Mouse (Mus musculus) spleen, postnatal 14 days (tissue): ENCODE measurements around the gene C9orf72.

Source experiments
- DNase-seq, 2 experiments: peaks; one replicate each; pipeline ENCODE4 v3.0.0; 2021 to 2022; ENCODE audit warnings: low spot score in 2 of 2

Gene C9orf72

DNA sequence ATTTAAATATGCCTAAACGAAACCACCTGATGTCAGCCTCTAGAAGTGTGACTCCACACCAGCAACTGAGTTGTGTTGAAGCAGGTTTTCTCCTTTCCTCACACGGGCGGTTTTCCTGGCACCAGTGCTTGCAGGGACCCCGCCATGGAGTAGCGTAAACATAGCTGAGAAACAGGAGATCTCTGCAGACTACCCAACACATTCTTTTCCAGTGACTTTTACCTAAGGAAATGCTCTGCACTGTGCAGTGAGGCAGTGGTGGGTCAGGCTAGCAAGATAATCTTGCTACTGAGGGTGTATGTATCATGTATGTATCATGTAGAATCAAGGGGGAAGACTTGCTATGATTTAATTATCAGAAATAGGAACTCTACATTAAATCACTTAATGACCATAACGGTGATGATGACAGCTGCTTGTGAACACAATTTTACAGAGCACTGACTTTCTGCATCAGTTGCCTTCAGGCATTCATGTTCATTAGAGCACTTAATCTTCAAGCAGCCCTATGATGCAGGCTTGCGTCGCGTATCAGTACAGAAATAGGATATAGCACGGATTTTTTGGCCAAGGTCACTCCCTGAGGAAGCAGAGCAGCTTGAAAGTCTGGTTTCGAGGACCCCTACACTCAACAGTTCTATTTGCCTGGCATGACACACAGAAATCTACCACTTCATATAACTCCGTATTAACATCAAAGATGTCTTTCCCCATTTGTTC is 47.9 kb downstream of the C9orf72 start:
- DNase-seq = no peak

DNA sequence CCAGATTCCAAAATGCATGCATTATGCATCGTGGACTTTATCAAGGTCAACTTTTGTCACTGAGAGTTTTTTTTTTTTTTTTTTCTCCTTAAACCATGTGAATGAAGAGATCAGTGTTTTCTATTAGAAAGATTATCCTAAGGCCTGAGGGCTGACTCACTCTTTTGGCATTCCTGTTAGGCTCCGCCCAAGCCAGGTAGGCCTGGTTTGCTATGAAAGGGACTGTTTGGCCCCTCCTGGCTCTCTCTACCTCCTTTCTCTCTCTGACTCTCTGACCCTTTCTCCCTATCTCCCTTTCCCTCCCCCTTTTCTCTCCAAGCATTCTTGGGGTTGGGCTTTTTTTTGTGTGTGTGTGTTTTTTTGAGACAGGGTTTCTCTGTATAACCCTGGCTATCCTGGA is 50.4 kb downstream of the C9orf72 start:
- DNase-seq = no peak

DNA sequence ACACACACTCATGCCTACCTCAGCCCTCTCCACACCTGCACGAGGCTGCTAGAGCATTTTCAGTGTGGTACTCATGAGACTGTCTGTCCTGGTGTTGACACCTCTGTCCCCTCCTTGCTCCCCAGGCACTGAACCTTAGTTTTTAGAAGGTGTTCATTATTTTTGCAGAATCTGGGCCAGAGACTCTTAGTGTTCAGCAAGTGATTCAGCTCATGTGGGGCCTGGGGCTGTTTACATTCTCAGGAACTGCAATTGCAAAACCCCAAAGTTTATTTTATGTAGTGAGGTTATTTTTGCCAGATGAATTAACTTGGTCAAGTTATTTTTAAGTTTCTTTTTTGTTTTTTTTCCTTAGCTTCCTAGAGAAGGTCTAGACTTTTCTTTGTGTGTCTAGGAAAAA is 52.4 kb downstream of the C9orf72 start:
- no peak for DNase-seq

DNA sequence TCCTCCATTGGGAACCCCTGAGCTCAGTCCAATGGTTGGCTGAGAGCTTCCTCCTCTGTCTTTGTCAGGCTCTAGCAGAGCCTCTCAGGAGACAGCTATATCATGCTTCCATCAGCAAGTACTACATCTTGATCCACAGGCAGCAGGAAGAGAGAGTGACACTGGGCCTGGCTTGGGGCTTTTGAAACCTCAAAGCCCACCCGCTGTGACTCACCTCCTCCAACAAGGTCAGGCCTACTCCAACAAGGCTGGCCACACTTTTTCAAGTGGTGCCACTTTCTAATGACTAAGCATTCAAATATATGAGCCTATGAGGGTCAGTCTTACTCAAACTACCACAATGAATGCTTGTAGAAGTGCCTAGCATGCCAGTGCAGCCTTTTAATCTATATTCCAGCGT is 53.5 kb downstream of the C9orf72 start:
- no peak for DNase-seq

DNA sequence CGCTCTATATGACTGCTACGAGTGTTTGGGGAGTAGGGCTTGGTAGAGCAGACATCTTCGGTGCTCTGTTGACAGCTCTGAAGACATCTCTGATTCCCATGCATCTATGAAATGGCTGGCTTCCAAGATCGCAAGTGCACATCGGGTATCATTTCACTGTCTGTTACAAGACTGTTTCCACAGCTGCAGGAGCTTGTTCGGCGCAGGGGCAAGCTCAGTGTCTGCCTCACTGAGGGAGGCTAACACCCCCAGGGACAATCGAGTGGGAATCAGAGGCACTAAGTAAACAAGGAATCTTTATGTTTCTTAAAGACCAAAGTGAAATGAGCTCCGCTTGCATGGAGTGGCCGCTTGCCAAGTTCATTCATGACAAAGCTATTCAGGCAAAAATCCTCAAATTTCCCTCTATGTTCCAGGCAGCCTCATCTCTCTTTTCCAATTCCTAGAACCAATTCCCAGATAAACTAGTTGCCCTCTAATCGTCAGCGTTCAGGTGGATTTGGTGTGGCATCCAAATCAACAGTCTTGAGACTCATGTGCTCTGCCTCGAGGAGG is 56.3 kb downstream of the C9orf72 start:
- no peak for DNase-seq

DNA sequence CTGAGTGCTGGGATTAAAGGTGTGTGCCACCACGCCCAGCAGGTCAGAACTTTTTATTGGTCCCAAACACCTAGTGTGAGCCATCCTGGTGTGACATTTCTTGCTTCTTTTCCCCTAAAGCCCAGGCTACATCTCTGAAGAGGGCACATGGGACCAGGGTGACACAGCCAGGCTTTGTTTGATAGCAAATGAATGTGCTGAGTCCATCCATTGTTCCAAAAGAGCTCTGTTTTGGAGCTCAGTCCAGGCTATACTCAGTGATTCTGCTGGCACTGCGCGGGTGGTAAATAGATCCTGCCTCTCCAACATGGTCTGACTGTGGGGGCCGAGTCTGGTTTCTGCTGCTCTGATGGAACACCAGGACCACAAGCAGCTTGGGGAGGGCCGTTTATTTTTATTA is 58.1 kb downstream of the C9orf72 start:
- no peak for DNase-seq

DNA sequence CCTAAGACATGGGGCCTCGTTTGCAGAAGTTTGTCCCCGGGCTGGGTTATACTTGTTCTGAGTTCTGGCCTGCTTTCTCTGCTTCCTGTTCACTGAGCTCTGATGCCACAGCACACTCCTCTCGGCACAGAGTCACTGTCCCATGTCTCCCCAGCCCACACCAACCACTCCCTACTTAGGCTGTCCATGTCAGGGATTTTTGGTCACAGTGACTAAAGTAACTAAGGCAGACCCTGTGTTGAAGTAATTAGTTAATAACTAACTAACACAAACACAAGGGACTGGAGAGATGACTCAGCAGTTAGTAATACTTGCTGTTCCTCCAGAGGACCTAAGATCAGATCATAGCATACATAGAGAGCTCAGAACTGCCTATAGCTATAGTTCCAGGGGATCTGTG is 60.0 kb downstream of the C9orf72 start:
- DNase-seq = no peak

DNA sequence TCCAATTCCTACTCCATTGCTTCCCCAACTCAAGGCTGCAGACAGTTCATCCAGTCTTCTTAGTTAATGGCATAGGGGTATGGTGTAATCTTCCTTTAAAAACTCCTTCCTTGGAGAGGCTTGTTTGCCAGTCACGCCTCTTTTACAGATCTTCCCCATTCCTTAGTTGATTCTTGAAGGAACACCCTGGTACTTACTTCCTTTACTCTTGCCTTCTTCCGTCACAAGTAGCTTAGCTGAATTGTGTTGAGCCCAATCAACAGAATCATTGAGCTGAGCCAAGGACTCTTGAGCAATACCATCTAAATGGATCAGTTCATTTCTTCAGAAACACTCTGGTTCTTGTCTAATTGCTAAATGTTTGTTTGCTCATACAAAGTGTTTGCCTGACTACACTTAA is 60.7 kb downstream of the C9orf72 start:
- DNase-seq = no peak

DNA sequence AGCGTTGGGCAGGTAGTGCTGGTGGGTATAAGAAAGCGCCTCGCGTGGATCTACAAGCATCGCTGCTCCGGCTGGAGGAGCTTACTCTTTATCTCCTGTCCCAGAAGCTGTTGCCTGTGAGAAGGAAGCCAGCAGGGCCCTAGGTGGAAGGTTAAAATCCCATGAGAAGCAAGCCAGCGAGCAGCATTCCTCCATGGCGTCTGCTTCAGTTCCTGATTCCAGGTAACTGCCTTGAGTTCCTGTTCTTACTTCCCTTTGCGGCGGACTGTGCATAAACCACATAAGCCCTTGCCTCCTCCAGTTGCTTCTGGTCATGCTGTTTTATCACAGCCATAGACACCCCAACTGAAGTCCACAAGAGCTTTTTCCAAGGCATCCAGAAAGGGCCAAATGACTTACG is 68.2 kb downstream of the C9orf72 start:
- DNase-seq = no peak

DNA sequence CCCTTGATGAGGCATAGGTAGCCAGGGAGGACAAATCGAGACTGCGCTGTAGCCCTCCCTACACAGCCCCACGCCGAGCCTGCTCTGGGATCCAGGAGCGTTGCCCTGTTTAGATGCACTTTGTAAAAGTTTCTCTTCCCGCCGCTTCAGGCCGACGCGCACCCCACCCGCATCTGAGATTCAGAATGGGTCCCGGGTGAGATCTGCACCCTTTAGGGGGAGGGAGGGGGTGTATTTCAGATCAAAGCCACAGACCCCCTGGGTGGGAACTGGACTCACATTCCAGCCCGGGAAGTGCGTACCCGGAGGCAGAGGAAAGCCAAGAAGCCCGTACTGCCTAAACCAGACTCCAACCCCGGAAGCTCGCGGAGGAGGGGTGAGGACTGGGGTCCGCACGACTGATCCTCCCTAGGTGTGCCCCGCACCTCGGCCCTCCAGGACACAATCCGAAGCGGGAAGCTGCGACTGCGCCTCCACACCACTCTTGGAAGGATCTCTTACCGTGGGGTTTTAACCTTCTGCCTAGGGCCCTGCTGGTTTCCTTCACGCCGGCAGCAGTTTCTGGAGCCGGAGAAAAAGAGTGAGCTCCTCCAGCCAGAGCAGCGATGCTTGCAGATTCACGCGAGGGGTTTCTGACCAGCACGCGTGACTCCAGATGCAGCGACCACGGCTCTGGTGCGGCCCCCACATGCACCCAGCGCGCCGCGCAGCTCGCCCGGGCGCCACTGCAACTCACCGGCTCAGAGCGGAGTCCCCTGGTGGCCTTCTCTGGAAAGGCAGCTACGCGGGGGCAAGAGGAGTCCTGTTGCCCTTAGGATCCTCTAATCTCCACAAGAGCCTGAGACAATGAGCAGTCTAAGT is 69.0 kb downstream of the C9orf72 start, which contains the start of gene Mob3b:
Mob3b (minus strand) TSS at position 734 of the 861 bp plus-strand sequence.
- peak; percentile 69 to 81 for DNase-seq

DNA sequence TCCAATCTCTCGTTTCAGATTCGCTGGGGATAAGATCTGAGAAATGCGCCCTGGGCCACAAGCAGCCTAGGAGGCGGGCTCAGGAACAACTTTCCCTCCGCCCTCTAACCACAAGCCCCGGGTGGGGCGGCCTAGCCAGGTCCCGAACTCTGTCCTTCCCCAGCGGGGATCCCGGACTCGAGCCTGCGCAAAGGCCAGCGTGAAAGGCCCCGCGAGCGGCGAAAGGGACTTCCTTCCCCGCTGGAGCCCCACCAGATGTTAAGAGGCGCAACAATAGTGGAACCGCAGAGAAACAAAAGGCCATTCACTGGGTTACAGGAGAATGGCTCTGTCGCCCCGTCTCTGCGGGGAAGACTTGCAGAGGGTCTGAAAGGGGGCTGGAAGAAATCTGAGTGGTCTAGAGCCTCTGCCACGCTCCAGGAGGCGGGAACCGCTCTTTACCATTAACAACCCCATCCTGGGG is 69.8 kb downstream of the C9orf72 start:
- DNase-seq = peak; percentile 23 to 28

DNA sequence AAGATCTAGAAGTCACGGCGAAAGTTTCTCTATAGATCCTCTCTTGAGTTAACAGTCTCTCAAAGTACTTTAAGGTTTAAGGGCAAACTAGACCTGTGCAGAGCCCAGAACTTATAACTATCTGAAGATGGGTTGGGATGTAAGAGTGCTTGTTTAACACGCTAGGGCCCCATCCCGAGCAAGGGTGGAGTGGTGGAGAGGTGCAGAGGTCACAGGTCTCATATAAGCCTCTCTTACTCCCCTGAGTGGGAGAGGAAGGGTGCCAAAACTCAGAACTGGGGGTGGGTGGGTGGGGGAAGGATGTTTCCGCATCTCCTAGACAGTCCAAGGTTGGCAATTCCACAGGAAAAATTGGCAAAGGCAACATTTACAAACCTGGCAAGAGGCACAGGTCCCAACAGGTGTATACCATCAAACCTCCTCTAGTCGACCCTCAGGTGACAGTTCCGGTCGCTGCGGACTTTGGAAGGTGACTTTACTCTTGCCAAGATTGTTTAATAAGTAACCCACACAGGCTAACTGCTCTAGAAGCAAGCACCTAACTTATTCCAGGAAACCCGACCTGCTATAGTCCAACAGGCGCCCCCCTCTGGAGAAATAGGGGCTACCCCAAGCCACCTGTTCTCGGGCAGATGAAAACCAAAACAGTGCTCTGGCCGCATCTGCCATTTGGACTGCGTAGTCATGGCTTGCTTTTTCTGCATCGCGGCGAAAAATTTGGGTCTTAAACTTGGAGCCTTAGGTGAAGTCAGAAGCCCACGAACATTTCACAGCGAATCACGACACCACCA is 70.6 kb downstream of the C9orf72 start:
- DNase-seq = peak in 1 of 2 experiments; percentile 34

DNA sequence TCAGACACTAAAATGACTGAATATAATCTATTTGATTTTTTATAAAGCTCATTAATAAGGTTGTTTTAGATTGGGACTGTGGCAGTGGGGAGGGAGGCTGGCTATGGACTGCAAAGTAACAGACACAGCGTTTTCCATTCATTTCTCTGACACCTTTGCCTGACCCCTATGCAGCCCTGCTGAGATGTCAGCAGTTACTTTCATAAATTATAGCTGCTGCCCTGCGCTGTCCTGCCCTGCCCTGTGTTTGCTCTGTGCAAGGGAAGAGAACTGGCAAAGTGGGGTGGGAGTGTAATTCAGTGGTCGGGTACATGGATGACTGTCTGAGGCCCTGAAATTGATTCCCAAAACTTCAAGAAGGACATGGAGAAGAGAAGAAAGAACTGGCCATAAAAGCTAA is 71.9 kb downstream of the C9orf72 start:
- no peak for DNase-seq

DNA sequence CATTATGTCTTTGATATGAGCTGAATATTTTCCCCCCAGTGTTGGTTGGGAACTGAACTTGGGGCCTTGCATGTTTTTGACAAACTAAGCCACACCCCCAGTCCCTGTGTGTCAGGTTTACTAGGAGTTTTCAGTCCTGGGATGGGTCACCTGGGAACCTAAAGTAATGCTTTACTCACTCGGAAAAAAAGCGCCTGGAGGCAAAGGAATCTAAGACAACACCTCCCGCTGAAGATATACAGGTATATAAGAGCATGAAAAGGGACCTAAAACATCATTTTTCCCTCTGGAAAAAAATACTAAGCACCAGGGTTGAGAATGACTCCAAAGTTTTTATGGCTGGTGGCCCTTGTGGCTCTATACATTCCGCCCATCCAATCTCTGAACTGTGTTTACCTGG is 74.2 kb downstream of the C9orf72 start, which contains the start of gene Ifnk:
Ifnk (plus strand) TSS at position 301 of the 400 bp plus-strand sequence.
- no peak for DNase-seq

DNA sequence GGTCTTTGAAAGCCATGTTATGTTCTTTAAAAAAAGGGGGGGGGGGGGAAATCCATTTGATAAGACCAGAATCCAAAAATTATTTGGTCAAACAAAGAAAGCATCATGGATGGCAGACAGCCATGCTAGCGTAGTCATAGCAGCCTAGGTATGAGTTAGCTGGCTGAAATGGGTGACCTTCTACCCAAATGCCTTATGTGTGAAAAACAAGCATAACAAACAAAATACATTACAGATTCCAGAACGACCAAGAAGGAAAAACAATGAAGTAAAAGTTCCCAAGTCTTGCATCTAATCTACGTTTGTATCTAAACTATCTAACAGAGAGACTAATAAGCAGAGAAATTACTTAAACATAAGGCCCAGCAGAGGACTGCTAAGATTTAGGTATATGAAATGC is 75.3 kb downstream of the C9orf72 start:
- no peak for DNase-seq

DNA sequence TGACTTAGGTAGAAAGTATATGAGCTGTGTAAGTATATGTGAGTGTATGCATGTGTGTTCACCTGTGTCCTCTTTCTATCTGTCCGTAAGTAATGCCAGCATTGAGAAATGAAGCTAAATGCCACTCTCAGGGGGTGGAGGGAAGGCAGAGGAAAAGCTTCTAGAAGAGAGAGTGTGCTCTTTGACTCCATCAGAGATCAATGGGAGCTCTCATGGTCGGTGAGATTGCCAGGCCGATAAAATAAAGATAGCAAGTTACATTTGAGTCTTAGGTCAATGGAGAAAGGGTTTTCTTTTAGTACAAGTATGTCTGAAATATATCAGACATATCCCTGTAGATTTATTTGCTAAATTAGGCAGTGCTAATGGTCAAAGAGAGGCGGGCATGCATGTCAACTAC is 77.6 kb downstream of the C9orf72 start:
- no peak for DNase-seq

DNA sequence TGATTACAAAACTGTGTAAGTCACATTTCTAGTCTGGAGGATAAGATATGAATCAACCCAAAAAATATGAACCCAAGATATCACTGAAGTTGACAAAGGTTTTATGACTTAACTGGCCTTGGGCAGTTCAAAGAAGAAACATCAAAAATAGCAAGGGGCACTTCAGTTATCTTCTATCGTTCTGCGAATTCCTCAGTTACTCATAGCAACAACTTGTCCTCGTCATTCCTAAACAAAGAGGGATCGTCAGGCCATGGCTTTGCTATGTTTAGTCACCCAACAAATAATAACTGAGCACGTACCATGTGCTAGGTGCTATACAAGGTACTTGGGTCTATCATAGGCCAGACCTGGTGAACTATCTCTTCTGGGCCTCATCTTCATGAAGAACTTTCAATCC is 79.4 kb downstream of the C9orf72 start:
- DNase-seq = no peak

DNA sequence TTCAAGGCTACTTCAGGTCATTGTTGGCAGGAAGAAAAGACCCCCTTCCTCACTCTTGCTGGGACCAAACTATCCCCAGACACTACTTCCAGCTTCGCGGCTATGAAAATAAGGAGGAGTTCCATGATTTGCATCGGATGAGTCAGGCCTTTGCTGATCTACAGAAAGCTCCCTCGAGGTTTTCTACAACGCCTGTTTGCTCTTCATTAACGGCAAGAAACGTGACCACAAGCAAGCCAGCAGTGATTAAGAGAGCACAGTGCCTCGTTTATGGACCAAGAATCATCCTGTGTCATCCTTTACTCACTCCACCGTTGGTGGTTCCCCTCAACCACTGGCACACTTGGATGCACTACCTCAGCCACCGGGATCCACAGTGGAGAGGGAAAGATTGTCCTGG is 80.2 kb downstream of the C9orf72 start:
- no peak for DNase-seq

DNA sequence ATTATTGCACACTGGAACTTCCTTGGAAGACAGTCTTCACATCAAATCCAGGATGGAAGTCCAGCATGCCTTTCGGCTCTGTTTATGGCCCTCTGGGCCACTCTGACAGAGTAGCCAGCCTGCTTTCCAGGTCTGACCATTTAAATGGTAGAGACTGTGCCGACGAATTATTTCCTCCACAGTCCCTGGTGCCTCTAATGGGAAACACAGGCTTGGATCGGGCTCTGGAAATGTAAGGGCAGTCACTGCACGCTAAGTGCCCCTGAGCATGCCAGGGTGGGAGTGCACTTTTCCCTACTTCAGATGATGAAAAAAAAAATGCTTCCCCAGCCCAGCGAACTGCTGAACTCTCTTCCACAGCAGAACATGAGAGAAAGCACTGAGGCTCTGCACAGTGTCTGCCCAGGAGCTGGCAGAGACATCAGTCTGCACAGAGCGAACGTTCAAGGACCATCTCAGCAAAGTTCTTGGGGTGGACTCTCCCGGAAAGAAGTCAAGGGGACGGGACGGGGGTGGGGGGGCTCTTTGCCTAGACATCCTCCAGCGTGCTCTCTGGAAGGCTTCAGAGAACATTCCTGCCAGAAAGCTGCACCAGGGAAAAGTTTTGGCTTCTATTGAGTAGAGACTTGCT is 82.4 kb downstream of the C9orf72 start:
- no peak for DNase-seq
